Mouse (Mus musculus) liver, embryonic 14.5 days (tissue): ENCODE results near the gene Macrod1. TPM values are rescaled to one million over a fixed set of nuclear protein-coding genes. Genes with fewer than 3 reads are reported as not detected.

Experiments used
- ATAC-seq: fragments of 200-750 bp; cut with Nextera tagmentation; 2 replicates; pipeline ENCODE4 v1.8.0; 2017; ENCODE audit warnings: moderate number of reproducible peaks, mild to moderate bottlenecking, moderate library complexity; ENCODE audit not compliant: insufficient read depth
- DNase-seq, 3 experiments: peaks; one replicate each; pipeline ENCODE4 v3.0.0-alpha.2; 2012 to 2013; ENCODE audit warnings: low read depth in 3 of 3, low spot score in 3 of 3
- H3K27ac ChIP-seq: fragments of 300-500 bp; sonication (generic); 2 replicates; pipeline ENCODE4 v1.5.1; 2014; ENCODE audit warnings: moderate library complexity, mild to moderate bottlenecking, control low read depth, inconsistent platforms
- H3K27me3 ChIP-seq: fragments of 300-500 bp; sonication (generic); 2 replicates; pipeline ENCODE4 v1.6.1; 2014; ENCODE audit warnings: mild to moderate bottlenecking, low read length, moderate library complexity; ENCODE audit not compliant: control insufficient read depth, insufficient read depth
- H3K36me3 ChIP-seq: fragments of 300-500 bp; sonication (generic); replicated peaks from 2 replicates; pipeline ENCODE4 v1.6.1; 2014; ENCODE audit warnings: low read depth; ENCODE audit not compliant: control insufficient read depth, insufficient read depth
- H3K4me1 ChIP-seq, 2 experiments: fragments of 200-500 bp in 1 of 2; fragments of 300-500 bp in 1 of 2; sonication (generic) in 1 of 2; replicated peaks; 2 replicates each; pipeline ENCODE4 v1.6.1; 2012 to 2014; ENCODE audit warnings: antibody characterized with exemption in 1 of 2, inconsistent platforms in 1 of 2, low read length in 1 of 2; ENCODE audit not compliant: control insufficient read depth in 2 of 2, insufficient read depth in 2 of 2
- H3K4me2 ChIP-seq: fragments of 300-500 bp; sonication (generic); 2 replicates; pipeline ENCODE4 v1.6.1; 2014; ENCODE audit warnings: low read depth, mild to moderate bottlenecking, control low read depth, moderate library complexity
- H3K4me3 ChIP-seq, 2 experiments: fragments of 200-500 bp in 1 of 2; fragments of 300-500 bp in 1 of 2; sonication (generic) in 1 of 2; 2 replicates each; pipeline ENCODE4 v1.5.1; 2012 to 2014; ENCODE audit warnings: low read depth in 2 of 2, low read length in 2 of 2, mild to moderate bottlenecking in 2 of 2, control low read depth in 1 of 2, inconsistent platforms in 1 of 2, moderate library complexity in 1 of 2; ENCODE audit not compliant: insufficient read depth in 1 of 2
- H3K9ac ChIP-seq: fragments of 300-500 bp; sonication (generic); replicated peaks from 2 replicates; pipeline ENCODE4 v1.6.1; 2014; ENCODE audit warnings: mild to moderate bottlenecking, control low read depth, moderate library complexity
- H3K9me3 ChIP-seq: fragments of 300-500 bp; sonication (generic); 2 replicates; pipeline ENCODE4 v1.6.1; 2016; ENCODE audit warnings: low read length, mixed read lengths; ENCODE audit not compliant: control insufficient read depth
- CTCF ChIP-seq: IDR thresholded peaks from 2 replicates; pipeline ENCODE4 v1.5.1; 2016; ENCODE audit warnings: antibody characterized with exemption, low read depth, control low read depth
- EP300 ChIP-seq: IDR thresholded peaks from 2 replicates; pipeline ENCODE4 v1.6.1; 2016; ENCODE audit warnings: antibody characterized with exemption, low read depth
- WGBS: fragments of 180-500 bp; shearing (Covaris S2); extraction: QIAGEN DNeasy Blood & Tissue Kit; methylation state at CpG from one replicate; pipeline ENCODE4 v1.1.7; 2014; ENCODE audit not compliant: insufficient replicate concordance; 5-methylcytosine and 5-hydroxymethylcytosine counted together
- polyA plus RNA-seq, 2 experiments: library from polyadenylated mRNA; depleted of rRNA in 1 of 2; stranded (reverse) in 1 of 2; unstranded in 1 of 2; fragments of >200 nt; fragmentation: Nextera tagmentation in 1 of 2; extraction: Ambion mirVana in 1 of 2; gene quantifications; 2 replicates each; pipeline versions ENCODE4 v1.2.1 to v1.2.3; 2012 to 2014

The Macrod1 gene
- polyA plus RNA-seq, 2 experiments = 3.7 to 4.5 TPM

DNA sequence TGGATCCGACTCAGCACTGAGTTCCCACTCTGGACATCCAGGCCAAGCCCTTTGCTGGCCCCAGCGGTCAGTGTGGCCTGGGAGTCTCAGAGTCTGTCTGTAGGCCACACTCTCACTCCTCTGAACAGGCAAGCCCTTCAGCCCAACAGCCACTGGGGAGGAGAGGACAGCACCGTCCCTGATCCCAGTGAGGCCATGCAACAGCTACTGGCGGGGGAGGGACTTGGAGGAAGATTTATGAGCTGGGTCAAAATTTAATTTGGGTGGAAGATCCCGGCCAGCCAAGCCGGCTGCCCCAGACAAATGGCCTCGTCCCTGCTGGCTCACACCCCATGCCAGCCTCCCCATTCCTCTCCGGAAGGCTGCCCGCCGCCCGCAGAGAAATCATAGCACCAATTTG lies 64.6 kb downstream of the Macrod1 start:
- Histone ChIP-seq H3K9ac (no peak overlapping the region), H3K27ac (no peak overlapping the region), H3K4me2 (no peak overlapping the region), H3K27me3 (no peaks in the 10 kb centered on the region; the same call in 1 of the 2 replicates), H3K4me3 (no peak overlapping the region), H3K9me3 (no peaks in the 10 kb centered on the region), H3K36me3 (no peaks in the 10 kb centered on the region), H3K4me1 (peaks cover 22 to 40% of the 10 kb centered on the region in 2 experiments)
- TF ChIP-seq CTCF (no peak), EP300 (no peak)
- 69% methylated on average over 11 of the region's 11 CpGs for WGBS
- no peak for ATAC-seq
- DNase-seq = no peak

DNA sequence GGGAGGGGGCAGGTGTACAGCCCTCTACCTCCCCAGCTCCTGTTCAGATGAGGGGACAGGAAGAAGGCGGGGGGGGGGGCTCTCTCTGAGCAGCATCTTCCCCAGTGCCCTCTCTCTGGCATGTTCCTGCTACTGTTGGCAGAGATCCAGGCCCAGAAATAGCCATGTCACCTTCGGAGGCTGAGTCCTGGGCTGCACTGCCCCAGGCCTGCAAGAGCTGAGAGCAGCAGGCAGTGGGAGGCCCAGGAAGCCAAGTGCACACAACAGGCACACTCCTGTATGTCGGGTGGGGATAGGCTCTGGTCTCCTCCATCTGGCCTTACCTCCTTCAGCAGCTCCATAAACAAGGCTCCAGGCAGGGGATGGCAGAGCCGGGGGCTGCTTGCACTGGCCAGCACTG lies 65.7 kb downstream of the Macrod1 start:
- WGBS = 39% methylated on average over 4 of the region's 4 CpGs
- Histone ChIP-seq H3K9me3 (no peaks in the 10 kb centered on the region), H3K27ac (no peak overlapping the region), H3K9ac (no peak overlapping the region), H3K4me3 (no peak overlapping the region), H3K36me3 (no peaks in the 10 kb centered on the region), H3K4me2 (no peak overlapping the region), H3K4me1 (peaks cover 14 to 34% of the 10 kb centered on the region in 2 experiments), H3K27me3 (no peaks in the 10 kb centered on the region; the same call in 1 of the 2 replicates)
- no peak for TF ChIP-seq EP300
- TF ChIP-seq CTCF = no peak
- DNase-seq (no peak), ATAC-seq (no peak)

DNA sequence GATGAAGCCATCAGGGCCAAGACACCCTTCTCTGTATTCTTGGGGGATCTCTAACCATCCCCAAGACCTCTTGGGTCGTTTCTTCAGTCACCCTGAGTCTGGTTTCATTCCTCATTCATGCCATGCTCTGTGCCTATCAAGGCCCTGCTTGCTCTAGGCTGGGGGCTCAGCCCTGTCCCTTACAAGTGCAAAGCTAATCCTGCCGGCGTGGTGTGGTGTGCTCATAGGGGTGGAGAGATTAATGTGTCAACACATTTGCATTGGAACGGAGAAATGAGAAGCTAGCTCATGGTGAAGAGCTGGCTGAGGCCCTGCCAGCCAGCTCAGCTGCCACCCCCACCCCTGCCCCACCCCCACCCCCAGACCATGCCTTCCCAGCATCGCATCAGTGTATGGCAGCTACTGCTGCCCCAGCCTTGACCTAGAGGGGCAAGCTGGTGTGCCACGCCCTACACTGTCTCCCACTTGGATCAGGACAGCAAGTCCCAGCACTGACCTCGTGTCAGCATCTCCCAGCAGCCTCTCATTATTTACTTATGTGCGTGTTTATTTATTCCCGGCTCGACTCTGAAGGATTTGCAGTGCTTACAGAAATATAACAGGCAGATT lies 66.2 kb downstream of the Macrod1 start:
- WGBS = 39% methylated on average over 10 of the region's 10 CpGs
- H3K4me3 ChIP-seq = no peak overlapping the region
- H3K36me3 ChIP-seq = no peaks in the 10 kb centered on the region
- no peaks in the 10 kb centered on the region for H3K9me3 ChIP-seq
- H3K4me1 ChIP-seq = peaks cover 8 to 29% of the 10 kb centered on the region in 2 experiments
- DNase-seq = no peak
- H3K9ac ChIP-seq = no peak overlapping the region
- H3K27me3 ChIP-seq = no peaks in the 10 kb centered on the region; the same call in 1 of the 2 replicates
- no peak for ATAC-seq
- no peak overlapping the region for H3K4me2 ChIP-seq
- no peak overlapping the region for H3K27ac ChIP-seq
- TF ChIP-seq CTCF = no peak
- no peak for TF ChIP-seq EP300

DNA sequence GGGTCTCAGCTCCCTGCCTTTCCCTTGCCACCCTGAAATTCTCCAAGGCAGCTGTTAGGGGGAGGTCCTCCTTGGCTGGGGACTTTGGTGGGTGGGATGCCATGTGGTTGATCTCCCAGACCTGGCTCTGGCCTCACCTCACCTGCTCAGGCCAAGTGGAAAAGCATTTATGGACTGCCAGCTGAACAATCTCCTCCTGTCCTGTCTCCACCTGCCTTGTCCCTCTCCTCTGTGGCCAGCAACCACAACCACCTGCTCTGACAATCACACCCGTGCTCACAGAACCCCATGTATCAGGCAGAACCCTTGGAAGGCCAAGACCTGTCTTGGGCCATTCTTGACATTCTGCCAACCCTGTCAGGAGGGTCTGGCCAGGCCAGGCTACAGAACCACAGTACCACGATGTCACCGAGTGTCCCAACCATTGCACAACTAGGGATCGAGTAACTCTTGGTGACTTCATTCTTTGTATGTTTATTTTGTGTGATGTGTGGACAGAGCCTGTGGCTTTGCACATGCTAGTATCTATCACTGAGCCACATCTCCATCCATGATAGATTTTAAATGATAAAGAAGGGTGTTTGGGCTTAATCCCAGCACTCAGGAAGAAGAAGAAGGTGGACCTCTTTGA lies 69.0 kb downstream of the Macrod1 start:
- H3K36me3 ChIP-seq = no peaks in the 10 kb centered on the region
- no peaks in the 10 kb centered on the region for H3K9me3 ChIP-seq
- H3K9ac ChIP-seq = no peak overlapping the region
- no peak for ATAC-seq
- no peak for DNase-seq
- 51% methylated on average over 4 of the region's 4 CpGs for WGBS
- TF ChIP-seq CTCF (no peak), EP300 (no peak)
- H3K27me3 ChIP-seq = no peaks in the 10 kb centered on the region; the same call in 1 of the 2 replicates
- H3K27ac ChIP-seq = no peak overlapping the region
- no peak overlapping the region for H3K4me2 ChIP-seq
- H3K4me1 ChIP-seq = peaks cover 0 to 9% of the 10 kb centered on the region in 2 experiments; a peak in 2 of 4 replicates
- H3K4me3 ChIP-seq = no peak overlapping the region

DNA sequence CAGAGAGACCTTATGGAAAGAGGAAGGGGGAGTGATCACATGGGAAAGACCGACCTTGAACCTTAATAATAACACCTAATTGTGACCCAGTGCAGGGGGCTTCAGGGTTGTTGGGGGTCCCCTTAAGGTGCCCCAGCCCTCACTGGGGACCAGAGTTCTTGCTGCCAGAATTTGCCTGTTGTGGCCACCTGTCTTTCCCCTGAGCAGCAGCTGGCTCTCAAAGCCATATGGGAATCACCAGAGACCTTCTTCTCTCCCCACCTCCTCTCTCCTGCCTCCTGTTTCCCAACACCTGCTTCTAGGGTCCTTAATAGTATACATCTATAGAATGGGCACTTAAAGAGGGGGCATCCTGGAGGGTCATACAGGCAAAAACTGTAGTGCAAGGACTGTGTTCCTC lies 69.6 kb downstream of the Macrod1 start:
- DNase-seq (no peak), ATAC-seq (no peak)
- 47% methylated on average over 1 of the region's 1 CpGs for WGBS
- TF ChIP-seq EP300 = no peak
- no peak for TF ChIP-seq CTCF
- Histone ChIP-seq H3K27me3 (no peaks in the 10 kb centered on the region; the same call in 1 of the 2 replicates), H3K9me3 (no peaks in the 10 kb centered on the region), H3K36me3 (no peaks in the 10 kb centered on the region), H3K27ac (no peak overlapping the region), H3K4me1 (peaks cover 0 to 5% of the 10 kb centered on the region in 2 experiments; a peak in 2 of 4 replicates), H3K4me3 (no peak overlapping the region), H3K4me2 (no peak overlapping the region), H3K9ac (no peak overlapping the region)
